Mouse (Mus musculus) adrenal gland, postnatal 0 days (tissue): ENCODE data around the gene Gm973. TPM values are rescaled to one million over a fixed set of nuclear protein-coding genes. Genes with fewer than 3 reads are reported as not detected.

Source experiments
- polyA plus RNA-seq: library from polyadenylated mRNA; unstranded; fragments of >200 nt; fragmentation: Nextera tagmentation; extraction: Ambion mirVana; gene quantifications from 2 replicates; pipeline ENCODE4 v1.2.1, GENCODE M21; 2015

Gm973 gene
- polyA plus RNA-seq: 11.9 and 33.6 TPM in 2 replicates

DNA sequence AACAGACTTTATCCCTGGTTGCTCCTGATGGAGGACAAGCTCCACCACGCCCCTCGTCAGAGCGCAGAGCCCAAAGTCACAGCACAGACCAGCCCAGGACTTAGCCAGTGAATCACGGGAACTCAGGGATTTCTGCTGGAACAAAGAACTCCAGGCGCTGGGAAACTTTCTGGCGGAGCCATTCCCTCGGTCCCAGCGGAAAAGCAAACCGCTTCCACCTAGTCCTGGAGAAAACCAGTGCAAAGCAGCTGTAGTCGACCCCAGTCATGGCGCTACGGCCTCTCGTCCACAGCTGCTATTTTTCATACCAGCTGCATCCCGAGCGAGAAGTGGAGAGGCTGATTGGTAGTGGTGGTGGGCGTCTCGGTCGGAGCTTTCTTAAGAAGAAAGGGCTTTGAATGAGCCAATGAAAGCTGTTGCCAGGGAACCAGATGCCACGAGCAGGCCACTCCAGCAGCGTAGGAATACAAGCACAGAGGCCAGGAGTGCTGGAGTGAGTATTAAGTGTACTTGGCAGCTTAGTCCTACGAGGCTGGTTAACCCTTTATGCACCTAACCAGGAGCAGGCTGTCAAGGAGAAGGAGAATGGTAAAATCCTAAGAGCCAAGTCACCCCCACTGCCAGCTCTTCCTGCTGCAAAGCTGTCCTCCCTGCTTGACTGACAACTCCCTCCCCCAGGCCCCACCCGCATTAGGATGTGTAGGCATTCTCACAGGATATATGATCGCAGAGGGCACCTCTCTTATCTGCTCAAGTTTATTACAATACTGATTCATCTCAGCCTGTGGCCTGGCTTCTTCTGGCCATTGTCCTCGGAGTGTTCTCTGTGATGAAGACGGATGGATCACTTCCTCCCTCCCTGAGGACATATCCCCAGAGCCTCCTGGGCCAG is at the start of gene Gm973:
TSS of gene Gm973 (plus strand) at position 239 of the 892 bp plus-strand sequence.

GRCm38 (mm10) chr1:59482331-59482695 is 33.8 kb upstream of the Gm973 start, which contains the start of gene Fzd7:
Gene Fzd7, plus strand, starts transcription at chr1:59482424.

DNA sequence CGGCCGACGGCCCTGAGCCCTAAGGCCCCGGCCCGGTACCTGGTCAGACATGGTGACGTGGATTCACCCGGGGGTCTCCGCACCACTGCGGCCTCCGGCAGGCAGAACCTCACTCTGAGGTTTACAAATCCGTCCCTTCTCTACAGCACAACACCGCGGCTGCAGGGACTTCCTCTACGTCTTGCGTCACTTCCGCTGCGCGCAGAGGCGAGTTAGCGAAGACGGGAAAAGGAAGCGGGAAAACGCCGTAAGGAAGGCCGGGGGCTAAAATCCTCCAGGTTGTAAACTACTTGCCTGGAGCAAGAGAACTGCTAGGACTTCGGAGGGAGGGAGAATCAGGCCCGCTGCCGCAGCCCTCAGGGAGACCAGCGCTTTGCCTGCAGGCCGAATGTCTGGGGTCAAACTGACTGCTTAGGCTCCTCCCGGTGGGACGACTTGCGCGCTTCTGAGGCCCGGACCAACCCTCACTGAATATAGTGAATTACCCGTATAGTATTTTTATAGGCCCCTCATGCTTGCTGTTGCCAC is 154.6 kb downstream of the Gm973 start, which contains the start of gene Sumo1:
TSS of gene Sumo1 (minus strand) at position 194 of the 528 bp plus-strand sequence.

DNA sequence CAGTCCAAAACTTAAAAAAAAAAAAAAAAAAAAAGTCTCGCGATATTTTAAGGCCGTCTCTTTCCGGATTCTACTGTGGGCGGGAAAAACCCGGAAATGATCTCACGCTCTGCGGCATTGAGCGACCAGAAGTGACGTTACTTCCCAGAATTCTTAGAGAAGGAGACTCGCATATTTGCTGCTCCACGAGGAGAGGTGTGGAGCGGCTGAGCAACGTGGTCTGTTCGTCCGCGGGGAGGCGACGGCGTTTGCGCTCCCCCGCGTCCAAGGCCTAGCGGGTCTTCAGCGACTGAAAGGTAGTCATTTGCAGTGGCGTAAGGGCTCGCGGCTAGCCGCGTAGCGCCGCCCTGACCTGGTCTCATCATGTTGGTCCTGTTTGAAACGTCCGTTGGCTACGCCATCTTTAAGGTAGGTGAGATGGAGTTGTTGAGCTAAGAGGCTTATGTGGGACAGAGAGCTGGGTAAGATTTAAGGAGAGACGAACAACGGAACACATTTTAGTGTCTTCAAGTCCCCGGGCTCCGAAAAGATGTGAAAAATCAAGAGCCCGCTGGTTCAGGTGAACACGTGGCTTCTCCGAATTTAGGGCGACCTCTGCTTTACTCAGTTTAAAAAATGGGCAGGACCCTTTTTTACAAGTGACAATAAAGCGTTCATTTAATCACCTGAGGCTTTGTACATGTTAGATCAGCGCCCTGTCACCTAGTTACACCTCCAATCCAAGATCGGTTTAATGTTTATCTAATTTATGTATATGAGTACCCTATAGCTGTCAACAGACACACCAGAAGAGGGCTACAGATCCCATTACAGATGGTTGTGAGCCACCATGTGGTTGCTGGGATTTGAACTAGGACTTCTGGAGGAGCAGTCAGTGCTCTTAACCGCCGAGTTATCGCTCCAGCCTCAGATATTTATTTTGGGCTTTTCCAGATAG is 169.0 kb downstream of the Gm973 start, which contains the start of gene Nop58:
TSS of gene Nop58 (plus strand) at position 153 of the 937 bp plus-strand sequence.

Other genes with a start within 250 kb of the Gm973 start
- 6.3 and 8.4 TPM in 2 replicates for gene Fzd7, start 33.8 kb upstream of the Gm973 start, polyA plus RNA-seq
- 686 and 799 TPM in 2 replicates for gene Sumo1, start 154.6 kb downstream of the Gm973 start, polyA plus RNA-seq
- gene Nop58, start 168.7 kb downstream of the Gm973 start, polyA plus RNA-seq: 127 and 168 TPM in 2 replicates
- 6.9 and 8.9 TPM in 2 replicates for gene Bmpr2, start 247.1 kb downstream of the Gm973 start, polyA plus RNA-seq